Mouse (Mus musculus): Measurements from ENCODE around the gene Sod3.

- no peak for TF ChIP-seq GATA1 (IDR thresholded peaks at IDR 0.05; ENCODE audit: borderline replicate concordance, low read length)
- no peak for TF ChIP-seq FLI1 (IDR thresholded peaks at IDR 0.05; ENCODE audit: low read length)
Observed at GRCm38 (mm10) chr5:52335590-52335989, 28.0 kb upstream of the Sod3 start.

Data from megakaryocyte, embryonic 14.5 days (primary cell).